Mouse (Mus musculus): ENCODE measurements around the gene Tmod4.

The Tmod4 gene

GRCm38 (mm10) chr3:95135433-95136052 is 11.3 kb downstream of the Tmod4 start:
- intact Hi-C loops (cut with DNase I): no loop called here

- intact Hi-C loops (cut with DNase I): no loop called here
Measured at GRCm38 (mm10) chr3:95136336-95136735, 12.1 kb downstream of the Tmod4 start.

GRCm38 (mm10) chr3:95139586-95140288 is 15.5 kb downstream of the Tmod4 start:
- intact Hi-C loops (cut with DNase I): loop anchor here (5.0 kb wide), 2 partner anchors 38 to 73 kb away; no protein-coding TSS in a partner anchor

DNA sequence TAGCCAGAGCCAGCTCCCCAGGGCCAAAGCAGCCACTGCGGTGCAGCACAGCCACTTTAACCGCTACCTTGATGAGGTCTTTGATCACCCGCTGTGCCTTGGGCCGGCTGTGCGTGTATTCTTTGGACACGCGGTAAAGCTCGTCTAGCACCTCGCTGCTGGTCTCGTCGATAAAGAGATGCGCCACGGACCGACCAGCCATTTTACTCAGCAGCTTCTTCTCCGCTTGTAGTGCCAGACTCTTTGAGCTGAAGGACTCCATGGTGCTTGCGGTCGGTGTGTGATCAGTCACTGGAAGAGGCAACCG is 16.0 kb downstream of the Tmod4 start:
- intact Hi-C loops (cut with DNase I): loop anchor here (5.0 kb wide), 2 partner anchors 37 to 72 kb away; no protein-coding TSS in a partner anchor

- intact Hi-C loops (cut with DNase I): loop anchor here (5.0 kb wide), 2 partner anchors 37 to 72 kb away; no protein-coding TSS in a partner anchor
Measured at GRCm38 (mm10) chr3:95140795-95141194, 16.5 kb downstream of the Tmod4 start.

- intact Hi-C loops (cut with DNase I): loop anchor here (5.0 kb wide), 2 partner anchors 36 to 71 kb away; no protein-coding TSS in a partner anchor
Measured at GRCm38 (mm10) chr3:95141474-95141873, 17.2 kb downstream of the Tmod4 start.

DNA sequence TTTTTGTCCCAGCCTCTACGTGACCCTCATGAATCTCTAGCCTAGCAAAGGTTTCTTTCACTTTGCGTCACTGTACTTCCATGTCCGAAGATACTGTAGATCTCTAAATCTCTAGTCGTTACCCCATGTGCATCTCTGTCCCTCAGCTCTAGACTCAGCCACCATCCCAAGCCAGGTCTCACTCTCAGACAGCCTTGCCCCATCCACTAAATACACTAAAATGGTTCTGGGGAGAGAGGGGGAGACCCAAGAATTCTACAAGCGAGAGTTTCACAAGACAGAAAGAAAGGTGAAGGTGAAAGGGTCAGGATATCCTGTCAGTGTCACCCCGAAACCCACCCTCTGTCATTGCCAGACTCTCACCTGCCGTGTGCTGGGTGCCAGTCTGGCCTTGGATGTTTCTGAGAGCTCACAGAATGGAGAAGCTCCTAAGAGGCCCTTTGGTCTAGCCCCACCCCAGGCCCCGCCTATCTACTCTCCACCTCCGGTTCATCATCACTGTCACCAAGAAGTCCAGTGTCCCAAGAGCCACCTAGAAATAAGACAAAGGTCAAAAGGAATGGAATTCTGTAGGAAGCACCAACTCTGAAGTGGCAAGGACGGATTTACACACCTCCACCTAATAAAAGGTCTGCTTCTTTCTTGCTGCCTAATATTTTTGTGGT is 17.8 kb downstream of the Tmod4 start, which contains the start of gene Tnfaip8l2:
Tnfaip8l2 (minus strand) TSS at position 409 of the 665 bp plus-strand sequence.
- intact Hi-C loops (cut with DNase I): loop anchor here (5.0 kb wide), 2 partner anchors 35 to 70 kb away; no protein-coding TSS in a partner anchor

- intact Hi-C loops (cut with DNase I): loop anchor here (5.0 kb wide), 2 partner anchors 35 to 70 kb away; no protein-coding TSS in a partner anchor
Measured at GRCm38 (mm10) chr3:95142617-95143011, 18.3 kb downstream of the Tmod4 start.

DNA sequence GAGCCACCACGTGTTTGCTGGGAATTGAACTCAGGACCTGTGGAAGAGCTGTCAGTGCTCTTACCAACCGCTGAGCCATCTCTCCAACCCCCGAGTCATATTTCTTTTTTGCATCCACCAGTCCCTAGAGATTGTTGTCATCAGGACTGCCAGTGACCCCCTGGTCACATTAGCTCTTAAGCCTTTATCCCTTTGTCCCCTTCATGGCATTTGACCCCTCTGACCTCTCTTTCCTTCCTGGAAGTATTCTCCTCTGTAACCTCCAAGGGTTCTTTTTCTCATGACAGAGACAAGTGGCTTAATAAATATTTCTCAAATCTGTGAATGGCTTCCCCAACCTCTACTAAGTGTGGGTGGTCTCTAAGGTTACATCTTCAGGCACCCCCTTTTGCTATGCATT is 23.6 kb downstream of the Tmod4 start:
- intact Hi-C loops (cut with DNase I): no loop called here

DNA sequence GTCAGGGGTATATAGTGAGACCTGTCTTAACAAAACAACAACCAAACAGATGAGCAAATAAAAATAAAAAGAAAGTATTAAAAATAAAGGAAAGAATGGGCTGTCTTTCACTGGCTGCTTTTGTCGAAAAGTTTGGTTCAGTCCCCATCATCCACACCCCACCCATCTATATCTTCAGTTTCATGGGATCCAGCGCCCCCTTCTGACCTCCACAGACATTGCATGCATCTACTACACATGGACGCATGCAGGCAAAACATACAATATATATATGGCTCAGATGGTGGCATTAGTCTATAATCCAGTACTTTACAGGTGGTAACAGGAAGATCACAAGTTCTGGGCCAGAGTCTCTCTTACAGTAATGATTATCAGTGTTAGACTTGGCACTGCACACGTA is 29.6 kb downstream of the Tmod4 start:
- intact Hi-C loops (cut with DNase I): no loop called here

DNA sequence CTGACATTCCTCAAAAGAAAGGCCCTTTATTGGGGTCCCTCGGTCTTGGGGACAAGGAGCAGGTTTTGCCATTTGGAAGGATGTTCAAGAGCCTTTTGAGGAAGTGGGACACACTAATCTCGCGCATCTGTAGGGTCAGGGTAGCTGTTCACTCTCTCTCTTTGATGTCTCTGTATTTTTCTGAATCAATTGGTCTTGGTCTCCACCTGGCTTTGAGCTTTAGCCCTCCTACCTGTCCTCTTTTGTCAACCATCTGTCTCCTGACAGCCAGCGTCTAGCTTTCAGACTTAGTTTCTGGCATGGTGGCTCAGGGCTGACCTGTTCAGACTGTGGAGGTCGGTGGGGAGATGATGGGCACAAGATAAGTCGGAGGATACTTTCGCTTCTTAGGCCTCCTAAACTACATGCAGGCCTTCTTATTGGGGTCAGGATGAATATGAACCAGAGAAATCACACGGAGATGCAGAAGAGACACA is 35.3 kb downstream of the Tmod4 start:
- intact Hi-C loops (cut with DNase I): no loop called here

- intact Hi-C loops (cut with DNase I): no loop called here
Measured at GRCm38 (mm10) chr3:95159987-95160963, 36.0 kb downstream of the Tmod4 start, which contains the start of gene Sema6c. TSS of gene Sema6c (plus strand) at chr3:95160457.

GRCm38 (mm10) chr3:95161041-95161551 is 36.8 kb downstream of the Tmod4 start:
- intact Hi-C loops (cut with DNase I): no loop called here

DNA sequence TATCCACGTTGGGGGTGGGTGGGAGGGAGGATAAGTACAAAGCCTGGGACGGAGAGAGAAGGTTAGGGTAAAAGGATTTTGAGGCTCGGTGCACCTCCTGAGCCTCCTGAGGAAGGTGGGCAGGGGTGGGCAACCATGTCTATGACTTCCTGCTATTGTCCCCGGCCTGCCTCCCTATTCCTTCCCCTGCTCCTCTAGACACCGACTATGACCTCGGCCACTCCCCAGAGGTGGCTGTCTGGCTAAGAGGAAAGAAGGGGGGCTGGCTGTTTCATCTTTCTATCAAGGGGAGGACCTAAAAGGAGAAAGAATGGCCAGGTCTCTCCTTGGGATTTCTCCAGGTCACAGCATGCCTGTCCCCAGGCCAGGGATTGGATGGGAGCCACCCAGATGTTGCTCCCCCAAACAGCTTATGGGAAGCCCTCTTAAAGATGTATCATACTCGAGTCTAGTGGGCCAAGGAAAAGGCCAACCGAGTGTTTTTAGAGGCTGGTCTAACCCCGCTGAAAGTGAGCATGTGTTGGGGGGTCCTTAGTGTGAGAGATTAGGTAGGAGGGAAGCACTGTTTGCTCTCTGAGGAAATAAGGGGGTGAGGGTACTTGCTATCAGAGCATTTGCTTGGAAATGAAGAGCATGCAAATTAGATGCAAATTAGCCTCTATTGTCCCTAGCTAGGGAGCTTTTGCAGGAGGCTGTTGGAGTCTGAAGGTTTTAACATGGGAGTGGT is 37.5 kb downstream of the Tmod4 start:
- intact Hi-C loops (cut with DNase I): no loop called here

DNA sequence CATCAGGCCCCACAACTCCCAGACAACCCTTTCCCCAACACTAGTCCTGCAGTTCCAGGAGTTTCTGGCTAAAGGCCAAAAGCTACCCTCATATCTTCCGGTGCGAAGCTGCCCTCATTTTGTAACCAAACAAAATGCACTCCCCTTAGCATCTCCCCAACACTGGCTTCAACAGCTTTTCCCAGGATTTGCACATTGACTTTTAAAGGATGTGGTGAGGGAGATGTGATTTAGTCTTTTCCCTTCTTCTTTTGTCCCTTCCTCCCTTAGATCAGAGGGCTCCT is 38.0 kb downstream of the Tmod4 start:
- intact Hi-C loops (cut with DNase I): no loop called here

DNA sequence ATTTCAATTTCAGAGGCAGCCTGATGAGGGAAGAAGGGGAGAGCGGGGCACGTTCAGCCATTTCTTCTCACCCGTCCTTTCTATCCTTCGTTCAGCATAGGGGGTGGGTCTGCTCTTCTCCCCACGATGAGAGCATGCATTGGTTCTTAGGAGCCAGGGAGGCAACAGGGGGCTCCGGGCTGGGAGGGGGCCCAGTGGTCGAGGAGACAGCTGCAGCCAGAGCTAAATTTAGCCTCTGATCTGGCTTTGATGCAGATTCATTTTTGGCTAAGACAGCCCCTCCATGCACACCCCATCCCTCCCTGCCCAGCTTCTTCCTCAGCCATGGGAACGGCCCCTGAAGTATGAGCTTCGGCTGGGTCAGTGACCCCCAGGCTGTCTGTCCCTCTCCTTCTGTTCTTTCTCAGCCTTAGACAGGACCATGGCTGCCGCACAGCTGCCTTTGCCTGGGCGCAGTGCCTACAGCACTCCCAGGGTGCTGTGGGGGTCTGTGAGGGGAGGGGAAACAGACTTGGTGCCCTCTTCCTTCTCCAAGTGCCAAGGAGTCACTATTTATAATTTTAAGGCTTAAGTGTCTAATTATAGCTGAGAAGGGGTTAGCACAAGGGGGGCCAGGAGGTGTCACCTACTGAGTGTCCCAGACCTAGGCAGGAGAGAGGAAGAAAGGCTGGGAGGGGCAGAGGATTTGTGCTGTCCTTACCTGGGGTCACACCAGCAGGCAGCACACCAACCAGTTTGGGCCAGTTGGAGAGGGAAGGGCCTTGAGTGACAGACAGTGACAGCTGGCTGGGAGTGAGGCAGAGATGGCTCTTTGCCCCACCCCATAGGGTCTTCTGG is 39.4 kb downstream of the Tmod4 start:
- intact Hi-C loops (cut with DNase I): no loop called here

GRCm38 (mm10) chr3:95164256-95164550 is 39.9 kb downstream of the Tmod4 start:
- intact Hi-C loops (cut with DNase I): no loop called here

DNA sequence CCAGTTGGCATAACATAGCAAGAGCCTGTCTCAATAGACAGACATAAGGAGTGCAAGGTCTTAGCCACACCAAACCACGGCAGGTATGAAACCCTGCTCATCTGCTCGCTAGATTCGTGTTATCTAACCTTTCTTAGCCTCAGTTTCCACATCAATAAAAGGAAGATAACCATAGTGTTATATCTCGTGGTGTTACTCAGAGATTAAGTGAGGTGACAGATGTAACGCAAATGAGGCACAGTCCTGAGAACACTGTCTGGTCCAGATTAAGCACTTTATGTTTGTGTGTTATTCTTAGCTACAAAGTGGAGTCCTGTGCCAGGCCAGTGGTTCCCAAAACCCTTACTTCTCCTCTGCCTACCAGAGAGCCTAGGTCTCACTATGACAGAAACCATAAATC is 40.6 kb downstream of the Tmod4 start:
- intact Hi-C loops (cut with DNase I): no loop called here

GRCm38 (mm10) chr3:95169996-95170395 is 45.7 kb downstream of the Tmod4 start:
- intact Hi-C loops (cut with DNase I): no loop called here
